Mouse (Mus musculus): ENCODE results near the gene Rbm19.
"Not testable (repeated sequence)": the region's sequence is repeated elsewhere in the genome, so short reads cannot be mapped to it uniquely, and the experiment has no call there.

Rbm19 gene

DNA sequence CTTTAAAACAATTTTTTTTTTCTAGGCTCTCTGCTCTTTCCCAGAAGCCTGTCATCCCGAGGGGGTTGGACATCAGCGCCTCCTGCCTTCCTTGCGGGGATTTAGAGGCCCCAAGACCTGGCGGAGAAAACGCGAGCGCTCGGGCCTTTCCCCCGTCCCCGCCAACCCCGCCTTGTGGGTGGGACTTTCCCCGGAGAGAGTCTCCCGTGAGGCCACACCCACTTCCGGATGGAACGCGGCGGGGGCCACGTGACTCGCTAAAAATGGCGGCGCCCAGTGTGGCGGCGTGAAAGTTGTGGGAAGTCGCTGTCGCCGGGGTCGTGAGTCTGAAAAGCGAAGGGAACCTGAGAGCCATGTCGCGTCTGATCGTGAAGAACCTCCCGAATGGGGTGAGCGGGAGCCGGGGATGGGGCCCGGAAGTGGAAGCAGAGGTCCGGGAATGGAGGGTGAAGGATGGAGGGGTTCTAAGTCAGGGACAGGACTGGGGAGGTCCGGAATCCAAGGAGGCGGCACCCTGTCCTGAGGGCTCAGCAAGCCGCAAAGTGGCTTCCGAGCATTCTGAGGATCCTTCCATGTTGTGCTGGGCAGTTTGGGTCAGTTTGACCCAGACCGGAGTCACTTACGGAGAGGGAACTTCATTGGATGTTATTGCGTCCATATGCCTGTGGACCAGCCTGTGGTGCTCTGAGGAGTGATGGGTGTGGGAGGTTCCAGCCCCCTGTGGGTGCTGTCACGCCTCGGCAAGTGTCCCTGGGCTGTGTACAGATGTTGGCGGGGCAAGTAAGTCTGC lies at the start of gene Rbm19:
TSS of gene Rbm19 (plus strand) at position 205 of the 790 bp plus-strand sequence.
- DNase-seq = peak; percentile 92 to 96

DNA sequence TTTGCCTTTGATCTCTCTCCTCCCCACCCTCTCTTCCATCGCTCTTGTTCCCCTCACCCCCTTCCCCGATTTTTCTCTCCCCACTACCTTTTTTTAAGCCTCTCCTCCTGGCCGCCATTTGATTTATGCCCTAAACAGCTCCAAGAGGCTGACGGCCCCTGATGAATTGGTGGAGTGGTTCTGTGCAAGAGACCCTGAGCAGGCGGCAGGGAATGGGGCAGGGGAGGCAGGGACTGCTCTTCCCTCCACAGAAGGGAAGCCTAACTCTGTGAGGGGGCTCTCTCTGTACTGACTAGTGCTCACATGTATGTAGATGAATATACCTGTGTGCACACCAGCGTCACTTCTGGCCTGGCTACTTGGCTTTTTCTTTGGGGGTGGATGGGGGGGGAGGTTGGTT lies 49.0 kb upstream of the Rbm19 start:
- DNase-seq = no peak

DNA sequence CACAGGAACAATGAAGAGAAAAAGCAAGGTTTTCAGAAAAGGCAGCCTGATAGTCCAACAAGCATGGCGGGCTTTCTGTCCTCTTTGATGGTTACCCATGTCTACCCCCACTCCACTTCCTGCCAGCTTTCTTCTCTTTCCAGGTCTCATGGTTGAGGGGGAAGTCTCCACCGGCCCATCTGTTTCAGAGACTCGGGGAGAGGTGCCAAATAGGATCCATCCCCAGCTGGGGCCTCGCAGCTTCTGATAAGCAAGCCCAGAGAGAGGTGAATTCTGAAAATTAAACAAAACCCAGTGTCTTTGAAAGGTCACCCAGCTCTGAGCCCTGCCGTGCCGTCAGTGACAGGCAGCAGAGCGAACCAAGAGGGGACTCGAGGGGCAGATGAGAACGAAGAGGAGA lies 42.2 kb upstream of the Rbm19 start:
- DNase-seq = peak in 1 of 2 experiments; percentile 5

DNA sequence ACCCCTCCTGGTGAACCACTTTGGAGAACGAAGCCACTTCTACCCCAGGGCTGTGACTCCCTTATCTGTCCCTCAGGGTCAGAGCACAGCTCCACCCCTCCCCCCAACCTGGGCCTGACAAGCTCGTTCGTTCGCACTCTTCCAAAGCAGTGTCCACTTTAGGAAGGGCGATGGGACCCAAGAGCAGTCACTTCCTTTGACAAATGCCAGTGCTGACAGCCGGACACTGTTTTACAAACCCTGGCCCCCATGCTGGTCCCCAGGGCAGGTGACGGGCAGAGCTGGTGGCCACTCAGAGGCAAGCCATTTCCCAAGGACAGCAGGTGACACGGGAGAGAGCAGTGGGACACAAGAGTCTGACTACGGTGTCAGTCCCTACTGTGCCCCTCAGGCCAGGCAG lies 36.2 kb upstream of the Rbm19 start:
- no peak for DNase-seq

DNA sequence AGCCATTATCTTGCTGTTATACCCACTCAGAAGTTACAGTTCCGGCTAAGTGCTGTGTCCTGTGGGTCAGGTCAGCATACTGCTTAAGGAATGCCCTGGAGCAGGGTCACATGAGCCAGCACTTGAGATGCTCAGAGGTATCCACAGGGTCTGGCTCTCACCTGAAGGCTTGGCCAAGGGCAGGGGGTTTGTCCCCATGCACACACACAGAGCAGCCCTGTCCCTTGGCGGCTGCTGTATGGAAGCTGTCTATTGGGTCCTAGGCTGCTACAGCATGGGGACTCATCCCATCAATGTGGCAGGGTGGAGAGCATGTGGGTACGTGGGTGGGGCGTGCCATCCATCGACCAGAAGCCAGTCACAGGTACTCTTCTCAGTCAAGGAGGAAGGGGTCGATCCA lies 35.8 kb upstream of the Rbm19 start:
- no peak for DNase-seq

DNA sequence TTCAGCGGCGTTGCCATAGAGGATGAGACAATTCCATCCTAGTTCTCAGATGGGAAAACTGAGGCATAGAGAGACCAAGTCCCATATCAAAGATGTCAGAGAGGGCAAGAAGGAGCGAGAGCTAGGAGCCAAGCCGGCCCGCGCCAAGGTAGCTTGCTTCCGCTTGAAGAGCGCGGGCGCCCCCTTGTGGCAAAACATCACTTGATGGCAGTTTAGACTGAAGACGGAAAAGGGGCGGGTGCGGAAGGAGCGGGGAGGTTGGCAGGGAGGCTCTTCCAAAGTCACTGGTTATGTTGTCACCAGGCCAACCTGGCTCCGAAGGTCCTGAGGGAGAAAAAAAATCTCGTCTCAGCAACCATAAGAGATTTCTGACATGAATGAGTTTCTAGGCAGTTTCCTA lies 27.7 kb upstream of the Rbm19 start:
- DNase-seq = peak; percentile 81 to 94

DNA sequence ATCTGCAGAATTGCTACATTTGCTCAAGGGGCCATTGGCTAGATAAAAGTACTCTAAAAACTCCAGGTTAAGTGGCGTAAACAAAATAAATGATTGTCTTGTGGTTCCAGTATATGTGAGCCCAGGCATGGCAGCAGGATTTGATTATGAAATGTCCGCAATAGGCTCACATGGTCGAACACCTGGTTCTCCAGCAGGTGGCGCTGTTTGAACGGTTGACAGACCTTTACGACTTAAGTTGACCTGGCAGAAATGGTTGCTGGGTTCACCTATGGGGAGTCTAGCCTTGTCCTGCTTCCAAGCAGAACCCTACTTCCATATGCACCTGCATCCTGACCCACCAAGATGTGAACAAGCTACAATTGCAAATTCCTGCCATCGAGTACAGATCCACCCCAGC lies 21.7 kb upstream of the Rbm19 start:
- DNase-seq = peak; percentile 38 to 66

DNA sequence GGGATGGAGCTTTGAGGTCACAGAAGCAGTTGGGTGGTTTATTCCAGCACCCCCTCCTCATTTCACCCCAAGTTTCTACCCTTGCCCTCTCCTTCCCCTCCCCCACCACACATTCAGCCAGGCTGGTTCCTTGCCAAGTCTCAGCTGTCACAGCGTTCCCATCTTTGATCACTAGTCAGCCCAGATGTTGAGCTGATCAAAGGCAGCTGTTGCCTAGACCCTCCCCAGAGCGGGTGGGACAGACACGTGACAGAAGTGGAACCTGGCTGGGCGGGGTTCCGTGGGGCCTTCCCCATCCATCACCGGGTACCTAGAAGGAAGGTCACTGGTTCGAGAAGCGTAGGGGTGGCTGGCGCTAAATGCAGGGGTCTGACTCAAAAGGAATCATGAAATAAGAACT lies 19.2 kb upstream of the Rbm19 start:
- DNase-seq = no peak

DNA sequence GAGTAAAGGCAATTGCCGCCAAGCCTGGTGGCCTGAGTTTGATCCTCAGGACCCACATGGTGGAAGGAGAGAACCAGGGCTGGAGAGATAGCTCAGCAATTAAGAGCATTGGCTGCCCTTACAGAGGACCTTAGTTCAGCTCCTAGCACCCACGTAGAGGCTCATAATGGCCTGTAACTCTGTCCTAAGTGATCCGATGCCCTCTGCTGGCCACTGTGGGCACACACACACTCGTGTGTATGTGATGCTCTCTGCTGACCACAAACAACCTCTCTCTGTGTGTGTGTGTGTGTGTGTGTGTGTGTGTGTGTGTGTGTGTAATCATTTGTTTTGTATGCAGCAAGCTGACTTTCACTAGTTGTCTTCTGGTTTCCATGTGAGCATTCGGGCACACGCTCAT lies 15.5 kb upstream of the Rbm19 start:
- no peak for DNase-seq

DNA sequence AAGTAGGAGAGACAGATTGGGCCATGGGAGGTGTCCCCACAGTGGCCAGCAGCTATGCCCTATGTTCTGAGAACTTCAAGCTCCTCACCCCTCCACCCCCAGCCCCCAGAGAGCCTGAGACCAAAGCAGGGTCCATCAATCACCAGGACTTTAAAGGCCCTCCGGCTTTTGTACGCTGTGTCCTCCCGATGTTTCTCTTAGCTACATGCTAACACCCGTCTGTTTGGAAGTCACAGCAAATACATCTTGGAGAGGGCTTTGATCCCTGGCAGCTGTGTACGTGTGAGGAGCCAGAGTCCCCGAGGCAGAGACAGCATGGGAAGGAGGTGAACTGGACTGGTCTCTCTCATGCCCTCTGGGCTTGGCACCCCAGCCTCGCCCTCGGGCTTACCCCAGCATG lies 14.2 kb upstream of the Rbm19 start:
- DNase-seq = no peak

DNA sequence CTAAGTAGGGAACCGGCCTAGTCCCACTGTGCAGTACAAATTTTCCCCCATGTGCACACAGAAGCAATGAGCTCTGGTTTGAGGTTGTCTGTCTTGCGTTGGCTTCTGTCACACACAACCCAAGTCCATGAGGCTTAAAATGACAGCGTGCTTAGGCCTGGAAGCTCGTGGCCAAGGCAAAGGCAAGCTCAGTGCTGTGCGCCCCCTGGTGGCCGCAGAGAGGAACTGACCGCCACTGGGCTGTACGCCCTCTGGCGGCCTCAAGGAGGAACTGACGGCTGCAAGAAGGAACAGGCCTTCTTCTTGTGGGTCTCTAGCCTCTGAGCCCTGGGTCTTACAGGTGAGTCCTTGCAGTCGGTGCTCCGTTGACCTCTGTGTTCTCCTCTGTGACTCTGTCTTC lies 13.5 kb upstream of the Rbm19 start:
- peak; percentile 46 to 58 for DNase-seq

DNA sequence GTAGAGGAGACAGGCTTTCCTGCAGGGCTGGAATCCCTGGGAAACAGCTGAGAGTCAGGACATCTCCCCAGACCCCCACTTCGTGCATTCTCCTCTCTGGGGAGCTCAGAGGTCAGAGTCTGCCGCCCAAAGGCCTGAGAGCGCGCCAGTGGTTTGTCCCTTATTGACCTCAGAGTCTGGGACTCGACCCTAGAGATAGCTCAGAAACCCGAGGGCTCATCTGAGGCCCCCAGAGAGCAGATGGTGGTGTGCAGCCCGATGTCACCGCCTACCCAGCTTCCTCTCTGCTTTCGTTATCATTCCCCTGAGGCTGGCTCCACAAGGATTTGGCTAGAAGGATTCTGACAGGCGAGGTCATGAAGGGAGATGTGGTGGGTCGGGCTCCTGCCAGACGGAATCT lies 12.8 kb upstream of the Rbm19 start:
- DNase-seq = no peak

DNA sequence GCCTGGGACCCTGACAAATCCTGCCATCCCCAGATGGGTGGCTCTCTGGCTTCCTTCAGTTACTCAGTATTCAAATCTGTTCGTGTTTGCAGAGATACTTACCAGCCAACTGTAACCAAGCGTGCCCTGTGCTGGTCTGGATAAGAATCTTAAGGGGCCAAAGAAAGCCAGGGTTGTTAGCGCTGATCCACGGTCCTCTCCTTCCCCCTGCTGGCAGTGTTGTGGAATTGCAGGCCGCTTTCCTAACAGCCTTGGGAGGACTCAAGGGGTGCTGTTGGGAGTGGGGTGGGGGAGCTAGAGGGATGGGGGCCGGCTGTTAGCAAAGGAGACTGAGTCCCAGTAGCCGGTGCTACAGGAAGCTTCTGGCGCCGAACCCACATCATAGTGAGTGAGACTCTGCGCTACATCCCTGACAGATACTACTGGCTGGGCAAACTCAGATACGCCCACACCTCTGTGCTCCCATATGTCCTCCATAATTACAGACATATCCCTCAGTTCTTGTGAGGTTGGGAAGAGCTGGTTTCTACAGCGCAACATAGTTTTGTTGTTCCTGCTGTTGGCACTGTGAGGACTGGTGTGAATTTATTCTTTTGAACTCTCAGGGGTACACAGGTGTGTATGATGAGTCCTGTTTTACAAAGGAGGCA lies 9.7 kb upstream of the Rbm19 start:
- peak; percentile 22 to 42 for DNase-seq

DNA sequence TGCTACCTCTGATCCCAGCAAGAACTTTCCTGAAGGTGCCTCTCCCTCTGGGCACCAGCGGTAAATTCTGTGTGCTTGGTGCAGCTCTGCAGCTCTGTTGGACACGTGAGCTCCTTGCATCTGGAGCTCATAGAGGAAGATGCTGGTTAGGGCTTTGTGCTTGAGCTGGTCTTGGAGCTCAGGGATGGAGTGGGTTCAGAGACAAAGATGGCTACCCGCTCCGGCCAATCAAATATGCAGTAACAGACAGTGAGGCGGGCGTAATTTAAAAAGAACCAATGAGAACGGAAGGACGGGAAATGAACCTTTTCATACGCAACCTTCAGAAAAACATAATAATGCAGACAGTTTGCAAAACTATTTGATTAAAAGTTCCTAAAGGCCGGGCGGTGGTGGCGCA lies 1.9 kb upstream of the Rbm19 start:
- DNase-seq = no peak

DNA sequence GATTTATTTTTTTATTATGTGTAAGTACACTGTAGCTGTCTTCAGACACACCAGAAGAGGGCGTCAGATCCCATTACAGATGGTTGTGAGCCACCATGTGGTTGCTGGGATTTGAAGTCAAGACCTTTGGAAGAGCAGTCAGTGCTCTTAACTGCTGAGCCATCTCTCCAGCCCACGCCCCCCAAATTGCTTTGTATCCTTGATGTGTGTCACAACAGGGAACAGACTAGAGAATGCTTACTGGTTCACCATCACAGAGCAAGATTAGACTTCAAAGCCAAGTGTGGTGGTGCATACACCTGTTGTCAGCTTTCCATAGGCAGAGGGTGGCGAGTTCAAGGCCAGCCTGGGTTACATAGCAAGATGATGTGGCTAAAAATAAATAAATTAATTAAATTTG lies 896 bp downstream of the Rbm19 start:
- DNase-seq = not testable (repeated sequence)

DNA sequence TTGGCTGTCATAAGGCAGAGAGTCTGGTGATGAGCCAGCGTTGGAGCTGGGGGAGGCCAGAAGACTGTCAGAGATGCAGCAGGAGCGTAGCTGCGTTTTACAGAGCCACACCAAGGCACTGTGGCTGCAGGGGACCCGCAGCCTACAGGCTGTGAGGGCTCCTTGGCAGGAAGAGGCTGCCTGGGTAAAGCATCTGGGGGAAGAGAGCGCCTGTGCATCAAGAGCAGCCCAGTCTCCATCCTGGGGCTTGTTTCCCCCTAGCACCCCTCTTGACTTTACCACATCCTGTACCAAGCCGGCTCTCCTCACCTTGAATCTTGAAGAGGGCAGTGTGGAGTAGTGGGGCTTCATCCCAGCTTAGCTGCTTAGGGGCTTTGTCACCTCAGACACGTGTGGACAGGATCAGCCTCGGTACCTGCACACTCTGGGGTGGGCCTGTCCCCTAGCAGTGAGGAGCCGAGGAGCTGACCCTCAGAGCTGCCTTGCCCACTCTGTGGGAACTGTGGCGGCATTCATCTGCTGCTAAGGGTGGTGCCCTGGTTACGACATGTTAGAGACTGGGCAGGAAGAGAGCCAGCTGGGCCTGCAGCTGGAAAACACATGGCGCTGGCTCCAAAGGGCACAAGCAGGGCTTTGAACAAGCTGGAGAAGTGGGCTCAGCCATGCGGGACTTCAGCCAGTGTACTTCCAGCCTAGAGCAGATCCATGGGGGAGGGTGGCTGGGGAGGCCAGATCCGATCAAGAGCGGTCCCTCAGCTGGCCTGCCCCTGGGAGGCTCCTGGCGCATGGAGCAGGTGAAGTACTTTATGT lies 8.8 kb downstream of the Rbm19 start:
- no peak for DNase-seq

DNA sequence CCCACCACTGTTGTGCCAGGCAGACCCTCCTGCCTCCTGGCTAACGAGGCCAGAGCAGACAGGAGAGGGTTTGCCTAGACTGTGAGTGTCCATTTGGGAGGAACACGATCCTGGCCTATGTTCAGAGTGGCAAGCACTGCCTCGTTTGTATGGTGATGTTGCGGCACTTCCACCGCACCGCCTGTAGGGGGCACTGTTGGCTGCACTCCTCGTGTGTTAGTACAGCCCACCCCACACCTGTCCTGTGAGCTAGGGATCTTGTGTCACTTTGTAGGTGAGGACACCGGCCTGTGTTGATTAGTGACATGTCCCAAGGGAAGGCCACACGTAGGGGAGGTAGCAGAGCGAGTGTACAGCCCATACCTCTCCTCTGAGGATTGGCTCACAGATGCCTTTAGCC lies 11.4 kb downstream of the Rbm19 start:
- peak; percentile 39 to 61 for DNase-seq

DNA sequence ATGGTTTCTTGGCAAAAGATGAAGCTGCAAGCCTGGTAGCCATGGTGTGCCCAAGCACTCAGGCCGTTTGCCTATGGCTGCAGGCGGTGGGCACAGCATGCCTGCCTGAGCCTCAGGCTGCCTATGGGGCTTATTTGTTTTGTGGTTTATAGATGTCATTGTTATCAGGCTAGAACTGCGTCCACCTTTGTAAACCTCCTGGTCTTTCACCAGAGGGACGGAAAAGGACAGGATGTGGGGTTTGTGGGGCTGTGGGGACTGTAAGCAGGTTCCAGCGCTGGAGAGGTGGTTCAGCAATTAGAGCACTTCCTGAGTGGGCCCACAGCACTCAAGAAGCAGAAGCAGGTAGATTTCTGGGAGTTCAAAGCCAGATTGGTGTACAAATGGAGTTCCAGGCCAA lies 12.2 kb downstream of the Rbm19 start:
- DNase-seq = no peak

DNA sequence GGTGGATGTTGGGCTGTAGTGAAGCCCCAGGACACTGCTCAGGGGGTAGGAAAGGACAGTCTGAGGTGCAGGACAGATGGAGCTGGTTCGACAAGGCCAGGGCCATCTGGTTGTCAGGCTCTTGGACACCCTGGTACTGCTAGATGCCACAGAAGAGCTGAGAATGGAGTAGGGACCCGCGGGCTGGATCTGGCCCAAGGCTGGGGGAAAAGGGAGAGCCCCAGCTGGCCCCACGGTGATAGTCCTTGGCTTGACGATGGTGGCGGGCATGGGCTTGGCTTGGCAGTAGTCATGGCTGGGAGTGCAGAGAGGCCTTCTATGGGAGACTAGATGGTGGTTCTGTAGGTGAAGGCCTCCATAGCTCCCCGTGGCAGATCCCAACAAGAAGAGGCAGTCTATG lies 12.8 kb downstream of the Rbm19 start:
- no peak for DNase-seq

DNA sequence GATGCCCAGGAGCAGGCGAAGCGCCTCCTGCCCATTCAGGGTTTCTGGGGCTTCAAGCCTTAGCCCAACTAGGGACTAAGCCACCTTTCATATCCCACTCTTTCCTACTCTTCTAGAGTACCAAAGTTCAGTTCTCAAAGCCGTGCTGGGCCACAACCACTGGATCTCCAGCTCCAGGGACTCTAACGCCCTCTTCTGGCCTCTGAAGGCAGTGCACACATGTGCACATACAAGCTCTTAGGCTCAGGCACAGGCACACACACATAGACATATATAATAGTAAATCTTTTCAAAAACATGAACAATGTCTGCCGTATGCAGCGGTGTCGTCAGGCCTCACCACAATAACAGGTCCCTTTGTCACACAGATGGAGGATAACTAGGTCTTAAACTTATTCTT lies 13.5 kb downstream of the Rbm19 start:
- DNase-seq = no peak

DNA sequence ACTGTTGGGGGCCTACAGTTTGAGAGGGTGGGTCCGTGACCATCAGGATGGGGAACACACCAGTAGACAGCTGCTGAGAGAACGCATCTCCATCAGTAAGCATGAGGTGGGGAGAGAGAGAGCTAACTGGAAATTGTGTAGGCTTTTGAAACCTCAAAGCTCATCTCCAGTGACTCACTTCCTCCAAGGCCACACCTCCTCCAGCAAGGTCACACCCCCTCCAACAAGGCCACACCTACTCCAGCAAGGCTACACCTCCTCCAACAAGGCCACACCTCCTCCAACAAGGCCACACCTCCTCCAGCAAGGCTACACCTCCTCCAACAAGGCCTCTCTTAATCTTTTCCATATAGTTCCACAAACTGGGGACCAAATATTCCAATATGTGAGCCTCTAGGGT lies 13.9 kb downstream of the Rbm19 start:
- no peak for DNase-seq

DNA sequence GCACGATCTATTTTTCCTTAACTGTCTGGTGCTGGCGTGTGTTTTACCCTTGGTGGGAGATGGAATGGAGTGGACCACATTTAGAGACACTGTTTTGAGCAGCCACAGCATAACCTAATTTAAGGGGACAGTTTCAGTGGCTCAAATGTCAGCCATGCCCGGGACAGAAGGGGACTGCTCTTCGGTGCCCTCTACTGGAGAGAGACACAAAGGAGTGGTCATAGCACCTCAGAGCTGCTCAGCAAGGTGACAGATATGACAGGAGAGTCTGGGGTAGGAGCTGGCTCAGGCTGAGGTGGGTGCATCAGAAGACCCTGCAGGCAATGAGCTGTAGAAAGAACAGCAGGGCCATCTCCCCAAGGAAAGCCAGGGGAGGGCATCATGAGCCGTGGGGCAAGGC lies 15.3 kb downstream of the Rbm19 start:
- DNase-seq = peak; percentile 40 to 63

DNA sequence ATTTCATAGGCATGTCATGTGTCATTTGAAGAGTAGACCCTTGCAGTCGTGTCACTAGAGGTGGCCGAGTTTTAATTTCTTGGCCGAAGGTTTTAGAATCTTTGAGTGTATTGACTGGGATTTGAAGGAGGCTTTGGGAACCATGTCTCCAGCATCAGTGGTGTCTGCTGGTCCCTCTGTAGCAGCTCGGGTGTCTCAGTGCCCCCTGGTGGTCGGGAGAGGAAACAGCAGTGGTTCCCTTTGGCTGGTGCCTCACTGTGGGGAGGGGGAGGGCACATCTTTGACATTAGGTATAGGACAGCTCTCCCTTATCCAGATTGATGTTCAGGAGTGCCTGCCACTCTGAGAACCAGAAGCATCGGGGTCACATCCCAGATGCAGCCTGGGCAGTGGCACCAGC lies 17.7 kb downstream of the Rbm19 start:
- DNase-seq = peak; percentile 44 to 66

DNA sequence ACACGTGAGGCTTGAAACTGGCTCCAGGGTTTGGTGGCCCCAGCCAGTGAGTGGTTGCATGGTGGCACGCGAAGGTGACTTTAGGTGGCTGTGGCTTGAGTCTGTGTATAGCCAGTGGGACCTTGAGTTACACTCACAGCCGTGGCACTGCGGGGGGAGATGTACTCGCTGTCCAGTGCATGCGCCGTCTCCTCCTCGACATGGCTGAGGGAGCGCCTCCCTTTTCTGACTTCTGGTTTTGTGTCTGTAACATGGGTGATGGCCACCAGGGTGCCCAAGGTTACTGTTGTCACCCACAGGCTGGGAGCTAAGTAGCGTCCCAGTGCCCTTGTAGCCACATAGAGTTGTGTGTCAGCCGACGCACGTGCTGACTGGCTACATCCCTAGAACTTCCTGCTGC lies 19.1 kb downstream of the Rbm19 start:
- no peak for DNase-seq

Measured in cerebellum, postnatal 25 days (tissue).